Mouse (Mus musculus): ENCODE results near the gene Prdm16.

DNA sequence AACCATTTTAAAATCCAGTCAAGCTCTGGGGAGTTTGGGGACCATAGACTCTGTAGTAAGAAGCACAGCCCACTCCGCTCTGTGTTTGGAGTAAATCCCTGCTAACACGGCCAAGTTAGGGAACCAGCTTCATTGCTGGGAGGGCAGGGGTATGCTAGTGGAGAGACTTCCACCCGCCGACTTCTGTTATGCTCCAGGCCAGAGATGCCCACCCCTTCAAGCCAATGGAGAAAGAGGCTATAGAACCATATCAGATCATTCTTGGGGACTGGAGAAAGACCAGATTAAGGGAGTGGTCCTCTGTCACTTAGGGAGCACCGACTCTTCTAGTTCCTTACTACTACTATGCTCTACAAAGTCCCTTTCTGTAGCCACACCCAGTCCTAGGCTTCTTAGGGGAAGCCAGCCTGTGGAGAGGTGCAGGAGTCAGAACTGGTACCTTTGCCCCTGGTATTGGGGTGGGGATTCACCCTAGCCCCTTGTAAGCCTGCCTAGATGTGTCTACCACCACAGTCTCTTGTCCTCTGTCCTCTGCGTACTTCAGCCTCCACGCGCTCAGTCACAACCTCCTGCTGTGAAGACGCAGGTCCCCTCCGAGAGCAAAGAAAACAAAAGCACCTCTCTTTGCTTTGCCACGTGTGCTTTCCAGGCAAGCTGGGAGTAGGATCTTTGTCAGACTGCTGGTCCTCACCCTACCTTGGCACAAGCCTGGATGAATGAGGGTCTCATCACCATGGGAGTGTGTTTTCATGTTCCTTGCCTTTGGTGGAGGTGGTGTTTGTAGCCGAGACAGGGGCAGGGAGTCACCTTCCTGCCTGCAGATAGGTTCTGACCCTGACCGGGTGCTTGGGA is 3.1 kb upstream of the Prdm16 start:
- TF ChIP-seq CTCF (IDR thresholded peaks at IDR 0.05; ENCODE audit: borderline replicate concordance, insufficient read depth, low read depth, low read length), result no peak
- TF ChIP-seq POLR2A (IDR thresholded peaks at IDR 0.05; ENCODE audit: borderline replicate concordance, insufficient read depth, low read length), result no peak

Data from cerebellum, adult 2 months (tissue).